Mouse (Mus musculus) midbrain, embryonic 15.5 days (tissue): ENCODE measurements at regions not wholly inside any gene's neighbourhood (a gene's known extent, or its start where the extent isn't known, plus 50 kb on each side); places are given as distances from the start of the nearest gene placed in this dataset.
"Not testable (repeated sequence)": the region's sequence is repeated elsewhere in the genome, so short reads cannot be mapped to it uniquely, and the experiment has no call there.

ENCODE experiments used
- ATAC-seq: fragments of 200-750 bp; cut with Nextera tagmentation; replicated peaks from 2 replicates; pipeline ENCODE4 v1.8.0; 2017; ENCODE audit warnings: moderate TSS enrichment
- H3K27ac ChIP-seq: fragments of 300-500 bp; sonication (generic); 2 replicates; pipeline ENCODE4 v1.5.1; 2015; ENCODE audit warnings: mild to moderate bottlenecking, inconsistent platforms
- H3K27me3 ChIP-seq: fragments of 300-500 bp; sonication (generic); replicated peaks from 2 replicates; pipeline ENCODE4 v1.6.1; 2015; ENCODE audit warnings: inconsistent platforms
- H3K36me3 ChIP-seq: fragments of 300-500 bp; sonication (generic); replicated peaks from 2 replicates; pipeline ENCODE4 v1.6.1; 2015; ENCODE audit warnings: inconsistent platforms
- H3K4me1 ChIP-seq: fragments of 300-500 bp; sonication (generic); 2 replicates; pipeline ENCODE4 v1.6.1; 2015; ENCODE audit warnings: inconsistent platforms
- H3K4me2 ChIP-seq: fragments of 300-500 bp; sonication (generic); 2 replicates; pipeline ENCODE4 v1.6.1; 2015; ENCODE audit warnings: inconsistent platforms, mild to moderate bottlenecking, moderate library complexity
- H3K4me3 ChIP-seq: fragments of 300-500 bp; sonication (generic); 2 replicates; pipeline ENCODE4 v1.5.1; 2015; ENCODE audit warnings: mild to moderate bottlenecking, inconsistent platforms
- H3K9ac ChIP-seq: fragments of 300-500 bp; sonication (generic); 2 replicates; pipeline ENCODE4 v1.6.1; 2015; ENCODE audit warnings: mild to moderate bottlenecking, inconsistent platforms
- H3K9me3 ChIP-seq: fragments of 300-500 bp; sonication (generic); 2 replicates; pipeline ENCODE4 v1.6.1; 2016; ENCODE audit warnings: inconsistent platforms
- WGBS: fragments of 180-500 bp; shearing (Covaris S2); methylation state at CpG from one replicate; pipeline ENCODE4 v1.1.7; 2015; ENCODE audit warnings: mixed read lengths; 5-methylcytosine and 5-hydroxymethylcytosine counted together

DNA sequence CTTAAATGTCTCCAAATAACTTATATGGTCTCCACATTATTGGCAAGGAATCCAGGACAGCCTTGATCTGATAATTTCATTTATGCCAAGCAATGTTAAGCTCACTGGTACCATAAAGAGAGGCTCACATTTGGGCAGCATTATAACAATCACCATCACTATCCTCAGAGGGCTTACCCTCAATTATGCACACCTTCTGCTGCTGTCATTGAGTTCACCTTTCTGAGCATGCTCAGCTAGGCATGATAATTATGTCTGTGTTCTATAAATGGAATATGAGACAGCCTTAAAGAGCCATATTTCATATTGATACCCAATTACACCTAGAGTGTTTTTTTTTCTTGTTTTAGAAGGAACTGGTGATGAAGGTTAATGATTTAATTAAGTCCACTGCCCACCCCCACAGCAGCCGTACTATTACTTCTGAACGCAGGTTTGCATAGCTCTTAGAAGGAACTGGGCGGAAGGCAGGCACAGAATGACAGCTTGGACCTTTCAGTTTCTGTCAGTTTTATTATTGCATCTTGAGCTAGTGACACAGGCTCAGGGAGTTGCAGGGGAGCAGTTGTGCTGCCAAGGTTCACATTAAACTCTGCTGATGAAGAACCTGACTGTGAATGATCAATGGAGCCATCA lies 424.0 kb upstream of the Sphkap start:
- Histone ChIP-seq H3K27ac (no peak overlapping the region), H3K27me3 (no peaks in the 10 kb centered on the region), H3K4me1 (no peaks in the 10 kb centered on the region), H3K9me3 (no peaks in the 10 kb centered on the region), H3K9ac (no peak overlapping the region), H3K4me2 (no peak overlapping the region), H3K4me3 (no peak overlapping the region), H3K36me3 (no peaks in the 10 kb centered on the region)
- no peak for ATAC-seq
- WGBS, result 83% methylated on average over 3 of the region's 3 CpGs

GRCm38 (mm10) chr1:83830025-83830645 lies 422.1 kb upstream of the Sphkap start:
- Histone ChIP-seq H3K27ac (no peak overlapping the region), H3K36me3 (no peaks in the 10 kb centered on the region), H3K4me1 (no peaks in the 10 kb centered on the region), H3K27me3 (no peaks in the 10 kb centered on the region), H3K4me2 (no peak overlapping the region), H3K9ac (no peak overlapping the region), H3K4me3 (no peak overlapping the region), H3K9me3 (no peaks in the 10 kb centered on the region)
- ATAC-seq, result no peak; the same call in 1 of the 2 replicates
- WGBS, result 64% methylated on average over 6 of the region's 6 CpGs

DNA sequence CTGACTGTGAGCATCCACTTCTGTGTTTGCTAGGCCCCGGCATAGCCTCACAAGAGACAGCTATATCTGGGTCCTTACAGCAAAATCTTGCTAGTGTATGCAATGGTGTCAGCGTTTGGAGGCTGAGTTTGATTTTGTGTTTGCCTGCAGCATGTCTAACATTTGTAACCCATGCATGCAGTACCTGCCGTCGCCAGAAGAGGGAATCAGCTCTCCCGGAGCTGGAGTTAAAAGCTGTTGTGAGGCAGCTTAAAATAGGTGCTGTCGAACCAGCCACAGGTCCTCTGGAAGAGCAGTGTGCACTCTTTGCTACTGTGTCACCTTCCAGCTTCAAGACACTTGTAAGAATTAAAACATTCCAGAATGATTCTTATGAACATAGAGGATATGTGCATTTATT lies 403.2 kb upstream of the Sphkap start:
- not testable (repeated sequence) for ATAC-seq, H3K27me3 ChIP-seq, H3K36me3 ChIP-seq, H3K9ac ChIP-seq, H3K4me1 ChIP-seq, H3K27ac ChIP-seq, H3K9me3 ChIP-seq, H3K4me2 ChIP-seq, H3K4me3 ChIP-seq
- 47% methylated on average over 6 of the region's 6 CpGs for WGBS

DNA sequence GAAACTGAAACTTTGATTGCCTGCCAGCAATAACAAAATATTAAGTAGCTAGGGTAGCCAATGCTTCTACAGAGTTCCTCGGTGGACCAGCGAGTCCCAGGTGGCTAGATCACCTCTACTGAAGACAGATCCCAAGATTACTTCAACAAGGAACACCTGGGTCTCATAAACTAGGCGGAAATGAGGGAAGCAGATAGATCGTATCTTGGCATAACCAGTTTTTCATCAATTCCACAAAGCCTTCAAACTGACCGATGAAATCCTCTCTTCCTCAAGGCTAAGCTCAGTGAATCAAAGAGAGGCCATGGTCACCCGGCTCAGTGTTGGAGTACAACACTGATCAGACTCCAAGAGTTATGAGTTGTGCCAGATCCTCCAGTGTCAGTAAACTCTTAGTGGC lies 400.4 kb upstream of the Sphkap start:
- Histone ChIP-seq H3K4me3 (no peak overlapping the region), H3K27me3 (no peaks in the 10 kb centered on the region), H3K9me3 (no peaks in the 10 kb centered on the region), H3K4me1 (no peaks in the 10 kb centered on the region), H3K9ac (no peak overlapping the region), H3K4me2 (no peak overlapping the region), H3K27ac (no peak overlapping the region), H3K36me3 (no peaks in the 10 kb centered on the region)
- no peak for ATAC-seq
- WGBS, result 94% methylated on average over 6 of the region's 6 CpGs

GRCm38 (mm10) chr1:83803345-83804041 lies 395.5 kb upstream of the Sphkap start:
- ATAC-seq, result no peak
- Histone ChIP-seq H3K4me2 (no peak overlapping the region), H3K4me3 (no peak overlapping the region), H3K36me3 (no peaks in the 10 kb centered on the region), H3K9ac (no peak overlapping the region), H3K27me3 (no peaks in the 10 kb centered on the region), H3K4me1 (no peaks in the 10 kb centered on the region), H3K9me3 (no peaks in the 10 kb centered on the region), H3K27ac (no peak overlapping the region)
- 84% methylated on average over 2 of the region's 2 CpGs for WGBS

GRCm38 (mm10) chr1:83801759-83802158 lies 393.8 kb upstream of the Sphkap start:
- ATAC-seq, result no peak

GRCm38 (mm10) chr1:83796961-83797891 lies 389.2 kb upstream of the Sphkap start:
- no peak for ATAC-seq
- no peak overlapping the region for H3K9ac ChIP-seq
- H3K4me2 ChIP-seq, result no peak overlapping the region
- H3K4me1 ChIP-seq, result no peaks in the 10 kb centered on the region
- no peaks in the 10 kb centered on the region for H3K9me3 ChIP-seq
- WGBS, result 65% methylated on average over 7 of the region's 7 CpGs
- no peaks in the 10 kb centered on the region for H3K27me3 ChIP-seq
- H3K4me3 ChIP-seq, result no peak overlapping the region
- H3K36me3 ChIP-seq, result no peaks in the 10 kb centered on the region
- H3K27ac ChIP-seq, result no peak overlapping the region

More at GRCm38 (mm10) chr1:83801759-83802158, 393.8 kb upstream of the Sphkap start:
- no peaks in the 10 kb centered on the region for H3K36me3 ChIP-seq
- H3K9ac ChIP-seq, result no peak overlapping the region
- no peaks in the 10 kb centered on the region for H3K4me1 ChIP-seq
- no peak overlapping the region for H3K4me3 ChIP-seq
- H3K27ac ChIP-seq, result no peak overlapping the region
- no peaks in the 10 kb centered on the region for H3K9me3 ChIP-seq
- H3K27me3 ChIP-seq, result no peaks in the 10 kb centered on the region
- H3K4me2 ChIP-seq, result no peak overlapping the region

- no peak overlapping the region for H3K27ac ChIP-seq
- H3K9me3 ChIP-seq, result no peaks in the 10 kb centered on the region
- 52% methylated on average over 1 of the region's 1 CpGs for WGBS
- no peaks in the 10 kb centered on the region for H3K27me3 ChIP-seq
- no peak overlapping the region for H3K9ac ChIP-seq
- H3K36me3 ChIP-seq, result no peaks in the 10 kb centered on the region
- H3K4me2 ChIP-seq, result no peak overlapping the region
- H3K4me3 ChIP-seq, result no peak overlapping the region
- ATAC-seq, result no peak
- no peaks in the 10 kb centered on the region for H3K4me1 ChIP-seq
Observed at GRCm38 (mm10) chr1:83777151-83777550, 369.2 kb upstream of the Sphkap start.

DNA sequence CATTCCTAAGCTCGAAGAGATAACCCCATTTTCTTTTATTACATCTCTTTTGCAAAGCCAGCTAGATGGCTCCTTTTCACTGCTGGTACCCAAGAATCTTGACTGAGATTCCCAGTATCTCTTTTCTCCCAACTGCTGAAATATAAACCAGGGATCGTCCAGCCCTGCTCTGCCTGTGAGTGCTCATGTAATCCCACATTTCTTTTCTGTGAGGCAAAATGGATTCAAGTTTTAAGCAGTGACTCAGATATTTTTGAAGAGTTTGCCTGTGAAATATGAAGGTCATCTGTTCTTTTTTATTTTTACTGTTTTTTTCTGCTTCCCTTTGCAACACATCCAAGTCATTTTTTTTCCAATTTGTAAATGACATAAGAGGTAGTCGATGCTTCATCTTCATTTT lies 363.2 kb upstream of the Sphkap start:
- Histone ChIP-seq H3K4me3 (no peak overlapping the region), H3K36me3 (no peaks in the 10 kb centered on the region), H3K4me2 (no peak overlapping the region), H3K27ac (no peak overlapping the region), H3K9ac (no peak overlapping the region), H3K9me3 (no peaks in the 10 kb centered on the region), H3K27me3 (no peaks in the 10 kb centered on the region), H3K4me1 (no peaks in the 10 kb centered on the region)
- WGBS, result 66% methylated on average over 3 of the region's 3 CpGs
- no peak for ATAC-seq

DNA sequence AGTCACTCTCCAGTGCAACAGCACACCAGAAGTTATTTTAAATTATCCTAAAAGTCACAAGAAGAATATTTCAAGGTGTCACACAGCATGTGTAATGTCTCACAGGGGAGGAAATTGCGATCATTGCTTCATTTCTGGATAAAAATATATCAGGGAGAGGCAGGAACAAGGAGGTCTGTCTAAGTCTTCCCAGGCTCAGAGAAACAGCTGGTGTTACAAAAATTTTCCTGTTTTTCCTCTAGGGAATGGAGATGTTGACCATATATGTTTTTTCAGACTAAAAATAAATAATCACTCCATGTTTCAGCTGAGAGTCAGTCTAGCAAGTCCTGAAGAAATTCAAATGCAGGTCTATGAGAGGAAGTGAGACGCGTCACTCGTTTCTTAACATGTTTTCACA lies 353.5 kb upstream of the Sphkap start:
- H3K4me1 ChIP-seq, result no peaks in the 10 kb centered on the region
- no peaks in the 10 kb centered on the region for H3K9me3 ChIP-seq
- H3K9ac ChIP-seq, result no peak overlapping the region
- H3K4me2 ChIP-seq, result no peak overlapping the region
- no peak for ATAC-seq
- H3K36me3 ChIP-seq, result no peaks in the 10 kb centered on the region
- no peak overlapping the region for H3K4me3 ChIP-seq
- no peak overlapping the region for H3K27ac ChIP-seq
- no peaks in the 10 kb centered on the region for H3K27me3 ChIP-seq
- 91% methylated on average over 4 of the region's 4 CpGs for WGBS

DNA sequence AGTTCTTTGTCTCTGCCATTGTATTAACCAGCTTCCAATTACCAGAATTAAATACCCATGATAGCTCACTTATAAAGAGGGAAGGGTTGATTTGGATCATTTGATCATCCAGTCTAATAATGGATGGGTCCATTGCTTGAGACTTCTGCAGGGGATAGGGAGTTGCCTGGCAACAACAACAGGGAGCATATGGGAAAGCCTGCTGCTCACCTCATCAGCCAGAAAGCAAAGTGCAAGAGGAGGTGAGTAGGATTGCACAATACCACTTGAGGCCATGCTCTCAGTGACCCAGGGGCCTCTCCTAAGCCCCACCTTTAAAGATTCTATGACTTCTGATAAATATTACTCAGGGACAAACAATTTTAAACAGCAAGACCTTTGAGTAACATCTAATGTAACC lies 348.9 kb upstream of the Sphkap start:
- no peak overlapping the region for H3K27ac ChIP-seq
- H3K36me3 ChIP-seq, result no peaks in the 10 kb centered on the region
- no peak for ATAC-seq
- no peaks in the 10 kb centered on the region for H3K9me3 ChIP-seq
- no peaks in the 10 kb centered on the region for H3K27me3 ChIP-seq
- H3K4me2 ChIP-seq, result no peak overlapping the region
- H3K4me1 ChIP-seq, result peaks cover 3% of the 10 kb centered on the region; the same call in 1 of the 2 replicates
- no peak overlapping the region for H3K9ac ChIP-seq
- no peak overlapping the region for H3K4me3 ChIP-seq

DNA sequence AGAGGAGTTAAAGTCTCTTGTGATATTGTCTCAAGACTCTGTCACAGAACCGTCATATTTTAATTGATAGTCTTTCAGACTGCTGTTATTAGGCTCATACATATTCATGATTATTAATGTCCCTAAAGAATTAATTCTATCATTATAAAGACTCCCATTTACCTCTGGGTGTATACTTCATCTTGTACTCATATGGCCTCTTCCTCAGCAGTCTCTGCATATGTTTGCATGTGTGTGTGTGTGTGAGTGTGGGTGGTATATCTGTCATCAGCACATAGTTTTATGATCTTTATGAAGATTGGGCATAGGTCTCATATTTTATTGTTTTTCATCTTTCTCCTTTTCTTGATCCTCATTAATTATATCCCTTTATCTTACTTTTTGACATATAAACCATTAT lies 347.3 kb upstream of the Sphkap start:
- 34% methylated on average over 1 of the region's 1 CpGs for WGBS
- peaks cover 3% of the 10 kb centered on the region; the same call in 1 of the 2 replicates for H3K4me1 ChIP-seq
- no peaks in the 10 kb centered on the region for H3K27me3 ChIP-seq
- H3K9ac ChIP-seq, result no peak overlapping the region
- H3K4me2 ChIP-seq, result no peak overlapping the region
- H3K36me3 ChIP-seq, result no peaks in the 10 kb centered on the region
- H3K4me3 ChIP-seq, result no peak overlapping the region
- H3K27ac ChIP-seq, result no peak overlapping the region
- H3K9me3 ChIP-seq, result no peaks in the 10 kb centered on the region
- no peak for ATAC-seq
